Mouse (Mus musculus) frontal cortex, postnatal 10 days (tissue): ENCODE results near the gene Gatb.

Experiments used
- DNase-seq, 2 experiments: peaks; one replicate each; pipeline ENCODE4 v3.0.0; 2022; ENCODE audit warnings: low spot score in 2 of 2, mixed read lengths in 1 of 2

Gene Gatb

GRCm38 (mm10) chr3:85703141-85703882, 129.4 kb downstream of the Gatb start:
- no peak for DNase-seq
